Mouse (Mus musculus) embryo, embryonic 10 days (tissue): Measurements from ENCODE around the gene Car3.
A peak's percentile ranks its signal among the peaks of the same experiment; 100 is the strongest.

ENCODE experiments used
- DNase-seq: peaks from one replicate; pipeline ENCODE4 v3.0.0-alpha.2; 2015; ENCODE audit warnings: low spot score

Car3 gene

GRCm38 (mm10) chr3:14876325-14876918, 13.1 kb downstream of the Car3 start:
- DNase-seq: no peak

GRCm38 (mm10) chr3:14877251-14877909, 14.1 kb downstream of the Car3 start:
- no peak for DNase-seq

- DNase-seq: no peak
Observed at GRCm38 (mm10) chr3:14878749-14879223, 15.5 kb downstream of the Car3 start.

GRCm38 (mm10) chr3:14879293-14879692, 16.0 kb downstream of the Car3 start:
- no peak for DNase-seq

DNA sequence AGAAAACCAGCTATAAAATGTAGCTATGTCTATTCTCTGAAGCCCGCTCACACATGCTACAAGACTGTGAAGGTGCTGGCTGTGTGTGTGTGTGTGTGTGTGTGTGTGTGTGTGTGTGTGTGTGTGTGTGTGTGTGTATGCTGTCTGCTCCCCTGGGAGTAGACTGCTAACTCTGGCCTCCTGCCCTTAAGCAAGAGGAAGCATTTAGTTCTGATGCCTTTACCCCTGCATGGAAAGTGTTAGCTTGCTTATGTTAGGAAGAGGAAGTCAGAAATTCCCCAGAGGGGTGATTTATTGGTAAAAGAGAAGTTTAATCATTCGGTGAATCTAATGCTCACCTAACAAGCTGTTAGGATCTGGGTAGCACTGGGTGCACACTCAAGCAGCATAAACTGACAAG, 17.0 kb downstream of the Car3 start:
- DNase-seq: no peak

DNA sequence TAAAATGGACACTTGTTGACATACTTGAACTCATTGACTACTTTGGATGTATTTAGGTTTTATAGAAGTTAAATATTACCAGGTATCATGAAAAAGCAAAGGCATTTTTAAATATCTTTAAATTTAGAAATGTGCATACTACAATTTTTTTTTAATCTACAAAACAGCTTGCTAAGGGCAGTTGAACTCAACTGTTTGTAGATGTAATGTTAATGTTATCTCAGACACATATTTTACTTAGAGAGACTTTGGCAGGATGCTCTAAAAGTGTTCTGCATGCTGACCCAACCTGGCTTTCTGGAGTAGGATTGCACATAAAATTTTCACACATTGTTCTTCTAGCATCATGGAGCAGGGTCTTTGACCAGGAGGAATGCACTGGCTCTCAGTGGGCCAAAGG, 18.7 kb downstream of the Car3 start:
- DNase-seq: no peak

- DNase-seq: no peak
Observed at GRCm38 (mm10) chr3:14882756-14883155, 19.4 kb downstream of the Car3 start.

DNA sequence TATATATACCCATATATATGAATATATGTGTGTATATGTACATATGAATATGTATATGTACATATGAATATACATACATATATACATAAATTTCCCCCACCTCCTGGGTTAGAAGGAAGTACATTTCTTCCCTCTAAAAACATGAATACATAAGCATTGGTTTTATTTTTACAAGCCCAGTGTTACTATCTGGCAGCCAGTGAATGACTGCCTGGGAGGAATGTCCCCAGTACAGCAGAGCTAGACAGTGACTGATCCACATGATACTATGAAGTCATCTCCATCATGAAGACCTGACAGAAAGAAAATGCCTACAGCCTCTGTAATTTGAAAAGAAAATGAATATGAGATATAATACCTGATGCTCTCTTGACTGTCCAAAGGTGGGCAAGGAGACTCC, 21.5 kb downstream of the Car3 start:
- DNase-seq: no peak

DNA sequence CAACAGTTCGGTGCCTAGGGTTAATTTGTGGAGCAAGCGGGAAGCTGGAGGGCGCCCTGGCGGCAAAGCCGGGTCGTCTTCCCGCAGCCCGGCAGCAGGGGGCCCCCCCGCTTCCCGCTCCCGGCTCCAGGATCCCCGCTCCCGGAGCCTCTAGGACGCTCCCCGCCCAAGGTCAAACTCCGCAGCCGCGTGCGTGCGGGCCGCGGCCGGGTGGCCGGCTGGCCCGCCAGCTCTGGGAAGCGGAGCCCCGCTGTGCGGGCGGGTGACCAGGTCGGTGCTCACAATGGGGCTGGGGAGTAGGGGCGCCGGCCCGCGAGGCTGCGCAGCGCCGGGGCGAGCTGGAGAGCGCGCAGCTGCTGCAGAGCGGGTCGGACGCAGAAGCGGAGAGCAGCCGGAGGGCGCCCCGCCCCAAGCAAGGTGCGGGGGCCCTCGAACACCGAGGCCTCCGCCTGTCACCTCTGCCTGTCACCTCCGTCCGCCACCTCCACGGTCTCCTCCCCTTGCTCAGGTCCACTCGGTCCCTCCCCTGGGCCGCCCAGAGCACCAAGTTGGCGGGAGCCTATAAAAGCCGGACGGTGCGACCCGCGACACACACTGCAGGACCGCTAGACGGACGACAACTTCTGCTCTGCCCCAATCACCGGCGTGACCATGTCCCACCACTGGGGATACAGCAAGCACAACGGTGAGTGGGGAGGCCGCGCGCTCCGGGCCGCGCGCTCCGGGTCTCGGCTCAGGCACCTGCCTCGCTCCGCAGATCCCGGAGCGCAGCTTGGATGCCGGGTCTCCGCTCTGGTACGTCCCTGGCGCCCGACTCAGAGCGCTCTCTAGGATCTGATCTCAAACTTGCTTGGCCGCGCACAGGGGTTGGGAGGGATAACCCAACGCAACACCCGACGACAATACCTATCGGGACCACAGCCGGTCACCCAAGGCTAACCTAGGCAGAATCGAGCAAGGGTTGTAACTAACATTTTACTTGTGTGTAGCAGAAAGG, 23.1 kb downstream of the Car3 start, which contains the start of gene Car2:
Gene Car2, plus strand, starts transcription at position 172 of the 997 bp plus-strand sequence.
- DNase-seq: peak; percentile 68

DNA sequence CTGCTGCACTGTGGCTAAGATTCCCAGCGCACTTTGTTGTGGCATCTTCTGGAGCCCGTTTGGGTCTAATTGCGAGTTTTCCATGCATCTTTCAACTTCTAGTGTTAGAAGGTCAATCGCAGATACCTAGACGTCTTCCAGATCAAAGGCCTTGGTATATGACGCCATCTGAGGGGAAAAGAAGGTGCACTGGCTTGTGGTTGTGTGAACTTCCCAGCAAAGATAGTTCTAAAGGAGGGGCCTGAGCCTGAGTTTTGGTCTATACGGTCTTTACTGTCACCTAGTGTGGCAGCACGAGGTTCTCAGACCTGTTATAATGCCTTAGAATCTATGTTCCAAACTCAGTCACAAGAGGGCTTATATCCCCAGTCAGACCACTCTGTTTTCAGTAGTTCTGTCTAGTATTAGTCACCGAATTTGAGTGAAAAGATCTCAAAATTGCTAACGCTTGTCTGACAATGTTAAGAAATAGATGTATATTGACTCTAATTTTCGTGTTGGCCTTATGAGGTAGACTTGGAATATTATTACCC, 23.9 kb downstream of the Car3 start:
- no peak for DNase-seq

DNA sequence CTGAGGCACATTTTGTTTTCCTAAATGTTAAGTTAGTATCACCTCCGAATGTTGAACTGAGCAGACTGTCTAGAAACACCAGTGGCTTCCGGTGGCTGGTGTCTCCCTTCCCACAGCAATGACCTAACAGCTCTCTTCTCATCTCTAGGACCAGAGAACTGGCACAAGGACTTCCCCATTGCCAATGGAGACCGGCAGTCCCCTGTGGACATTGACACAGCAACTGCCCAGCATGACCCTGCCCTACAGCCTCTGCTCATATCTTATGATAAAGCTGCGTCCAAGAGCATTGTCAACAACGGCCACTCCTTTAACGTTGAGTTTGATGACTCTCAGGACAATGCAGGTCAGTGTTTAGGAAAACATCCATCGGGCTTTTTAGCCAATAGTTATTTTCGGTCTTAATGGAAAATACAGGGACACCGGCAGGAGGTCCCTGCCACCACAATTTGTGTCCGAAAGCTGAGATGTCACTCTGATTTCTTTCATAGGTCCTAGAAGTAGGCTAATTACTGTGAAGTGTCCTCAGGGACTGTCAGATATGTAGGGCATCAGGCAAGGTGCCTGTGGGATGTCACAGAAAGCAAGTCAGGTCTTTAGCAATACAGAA, 24.5 kb downstream of the Car3 start:
- no peak for DNase-seq

- DNase-seq: no peak
Observed at GRCm38 (mm10) chr3:14888549-14888948, 25.2 kb downstream of the Car3 start.

DNA sequence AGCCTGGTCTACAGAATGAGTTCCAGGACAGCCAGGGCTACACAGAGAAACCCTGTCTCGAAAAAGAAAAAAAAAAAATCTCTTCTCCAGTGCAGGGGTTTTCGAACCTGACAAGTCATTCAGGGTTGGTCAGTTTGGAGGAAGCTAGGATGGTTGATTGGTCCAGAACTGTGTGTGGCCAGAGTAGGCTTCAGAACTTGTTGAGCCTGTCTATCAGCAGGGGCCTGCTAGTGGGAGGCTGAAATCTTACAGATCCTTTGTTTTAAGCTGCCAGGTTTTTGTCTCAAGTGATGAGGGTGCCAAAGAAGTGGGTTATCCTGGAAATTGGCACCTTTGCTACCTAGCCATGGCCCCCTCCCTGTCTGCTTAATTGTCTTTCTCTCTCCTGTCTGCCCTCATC, 25.8 kb downstream of the Car3 start:
- no peak for DNase-seq

DNA sequence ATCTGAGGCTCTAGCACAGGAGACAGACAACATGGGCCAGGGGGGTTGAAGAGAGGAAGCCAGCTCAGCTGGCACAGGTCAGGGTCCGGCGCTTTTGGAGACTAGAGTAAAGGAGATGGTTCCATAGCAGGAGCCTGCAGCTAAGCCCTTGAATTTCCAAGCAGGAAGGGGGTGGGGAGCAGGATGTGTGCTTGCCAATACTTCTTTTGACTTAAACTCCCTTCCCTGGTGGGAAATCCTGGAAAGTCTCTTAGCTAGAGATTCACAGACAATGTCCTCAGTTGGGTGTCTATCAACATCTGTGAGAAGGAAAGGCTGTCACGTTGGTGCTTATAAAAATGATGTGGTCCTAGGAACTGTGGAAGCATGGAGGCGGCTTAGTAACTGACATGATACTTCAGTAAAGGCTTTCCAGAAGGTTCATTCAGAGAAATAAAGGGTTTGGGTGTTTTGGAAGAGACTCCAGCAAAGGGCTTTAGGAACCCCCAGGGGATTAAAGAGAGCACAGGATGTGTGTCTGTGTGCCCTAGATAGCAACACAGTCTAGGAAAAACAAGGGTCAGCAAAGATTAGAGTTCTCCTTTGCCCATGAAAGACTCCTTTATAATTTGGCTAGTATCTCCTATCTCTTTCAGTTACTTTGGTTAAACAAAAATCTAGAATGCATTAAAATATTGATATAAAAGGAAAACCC, 26.6 kb downstream of the Car3 start:
- DNase-seq: no peak

GRCm38 (mm10) chr3:14892991-14893390, 29.7 kb downstream of the Car3 start:
- no peak for DNase-seq

GRCm38 (mm10) chr3:14893700-14894099, 30.4 kb downstream of the Car3 start:
- DNase-seq: no peak

GRCm38 (mm10) chr3:14895333-14895732, 32.0 kb downstream of the Car3 start:
- DNase-seq: no peak

DNA sequence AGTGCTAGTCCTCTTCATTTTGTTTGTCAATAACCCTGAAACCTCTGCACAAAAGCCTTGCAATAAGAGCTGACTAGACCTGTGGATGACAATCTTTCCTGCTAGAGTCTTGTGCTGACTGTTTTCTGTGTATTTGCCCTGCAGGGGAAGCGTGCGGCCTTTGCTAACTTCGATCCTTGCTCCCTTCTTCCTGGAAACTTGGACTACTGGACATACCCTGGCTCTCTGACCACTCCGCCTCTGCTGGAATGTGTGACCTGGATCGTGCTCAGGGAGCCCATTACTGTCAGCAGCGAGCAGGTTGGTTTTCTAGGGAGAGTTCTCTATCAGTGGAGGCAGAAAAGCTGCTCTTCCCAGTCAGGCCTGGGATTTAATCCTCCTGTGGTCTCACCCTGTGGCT, 34.5 kb downstream of the Car3 start:
- DNase-seq: no peak

DNA sequence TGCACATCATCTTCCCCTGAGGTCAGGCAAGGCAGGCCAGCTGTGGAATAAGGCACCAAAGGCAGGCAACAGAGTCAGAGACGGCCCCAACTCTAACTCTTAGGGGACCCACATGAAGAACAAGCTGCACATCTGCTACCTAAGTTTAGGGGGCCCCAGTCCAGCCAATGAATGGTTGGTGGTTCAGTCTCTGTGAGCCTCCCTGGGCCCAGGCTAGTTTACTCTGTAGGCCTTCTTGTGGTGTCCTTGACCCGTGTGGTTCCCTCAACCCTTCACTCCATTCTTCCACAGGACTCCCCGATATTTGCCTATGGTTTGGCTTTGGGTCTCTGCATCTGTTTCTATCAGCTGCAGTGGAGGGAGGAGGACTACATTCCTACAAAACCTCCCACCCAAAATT, 40.1 kb downstream of the Car3 start:
- no peak for DNase-seq

DNA sequence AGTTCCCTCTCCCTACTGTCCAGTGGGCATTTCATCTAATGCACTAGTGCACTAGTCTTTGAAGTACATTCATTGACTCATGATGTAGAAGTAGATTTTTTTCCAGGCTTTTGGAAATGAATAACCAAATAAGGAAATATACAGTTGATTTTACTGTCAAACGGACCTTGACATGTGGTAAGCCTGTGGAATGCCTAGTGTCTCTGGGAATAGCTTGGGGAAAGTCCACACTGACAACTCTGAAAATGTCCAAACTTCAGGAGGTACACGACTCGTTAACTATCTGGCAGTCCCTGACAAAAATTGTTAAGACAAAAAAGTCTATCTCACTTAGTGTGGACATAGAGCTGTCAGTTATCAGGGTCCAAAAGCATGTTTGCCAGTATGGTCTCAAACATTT, 40.9 kb downstream of the Car3 start:
- no peak for DNase-seq

GRCm38 (mm10) chr3:14907271-14907670, 44.0 kb downstream of the Car3 start:
- no peak for DNase-seq
